Mouse (Mus musculus): ENCODE results near the gene Hnrnpf. TPM values are rescaled to one million over a fixed set of nuclear protein-coding genes. Genes with fewer than 3 reads are reported as not detected.
A peak's percentile ranks its signal among the peaks of the same experiment; 100 is the strongest.

Hnrnpf gene
- total and polyA plus RNA-seq, 3 experiments: 598 to 1,196 (median 790) TPM

GRCm38 (mm10) chr6:117918043-117918442 is 17.9 kb downstream of the Hnrnpf start:
- Histone ChIP-seq H3K4me3 (replicated peaks in 1 of 3; ENCODE audit: low read depth in 2 of 3, low read length in 2 of 3, poor library complexity in 1 of 3) (peak overlapping the region; percentile 64 to 75 (median 65)), H3K4me1 (ENCODE audit: control insufficient read depth in 1 of 2, insufficient read depth in 2 of 2) (peaks cover 5 to 62% of the 10 kb centered on the region in 2 experiments; a peak in 3 of 4 replicates), H3K27ac (ENCODE audit: insufficient read depth, low read depth) (peak overlapping the region; percentile 4; the same call in 1 of the 2 replicates), H3K4me2 (ENCODE audit: insufficient read depth, low read depth, poor library complexity, severe bottlenecking) (peak overlapping the region; percentile 97), H3K9me3 (replicated peaks; ENCODE audit: low read length) (no peaks in the 10 kb centered on the region), H3K36me3 (replicated peaks in 1 of 2; ENCODE audit: control insufficient read depth in 1 of 2, insufficient read depth in 1 of 2, low read length in 1 of 2) (peaks cover 22 to 68% of the 10 kb centered on the region in 2 experiments), H3K9ac (ENCODE audit: insufficient read depth, low read depth) (peak overlapping the region; percentile 70), H3K79me2 (replicated peaks; ENCODE audit: control insufficient read depth, extremely low read depth, insufficient read depth, poor library complexity, severe bottlenecking) (peaks cover 89% of the 10 kb centered on the region), H3K27me3 (replicated peaks) (no peaks in the 10 kb centered on the region)
- dilution Hi-C loops (cut with MboI; ENCODE audit: extremely low pct_ligation_motif_present, extremely low pct_unique_long_range_greater_than_20kb, low sequenced_read_pairs): no loop called here
- TF ChIP-seq ELF1 (IDR thresholded peaks at IDR 0.05; ENCODE audit: low read depth, low read length): no peak
- TF ChIP-seq POLR2AphosphoS2 (IDR thresholded peaks at IDR 0.05; ENCODE audit: low read depth, low read length): 0 out of 2 replicates have a peak, but pooled peaks have one; percentile 10
- TF ChIP-seq USF2 (conservative IDR thresholded peaks at IDR 0.05; ENCODE audit: low read depth, low read length): no peak
- DNase-seq (ENCODE audit: extremely low read depth): no peak
- in situ Hi-C loops (cut with MboI; ENCODE audit: low pct_ligation_motif_present, low pct_unique_long_range_greater_than_20kb, low sequenced_read_pairs): loop anchor here (5.0 to 10.0 kb wide), 2 partner anchors 36 to 53 kb away; partner anchors contain the start of gene Zfp239

GRCm38 (mm10) chr6:117920659-117921640 is 20.8 kb downstream of the Hnrnpf start:
- peaks cover 5 to 37% of the 10 kb centered on the region in 2 experiments; a peak in 3 of 4 replicates for H3K4me1 ChIP-seq (ENCODE audit: control insufficient read depth in 1 of 2, insufficient read depth in 2 of 2)
- H3K4me3 ChIP-seq (replicated peaks in 1 of 3; ENCODE audit: low read depth in 2 of 3, low read length in 2 of 3, poor library complexity in 1 of 3): no peak overlapping the region
- no peak overlapping the region for H3K27ac ChIP-seq (ENCODE audit: insufficient read depth, low read depth)
- H3K9ac ChIP-seq (ENCODE audit: insufficient read depth, low read depth): no peak overlapping the region; the same call in 1 of the 2 replicates
- H3K36me3 ChIP-seq (replicated peaks in 1 of 2; ENCODE audit: control insufficient read depth in 1 of 2, insufficient read depth in 1 of 2, low read length in 1 of 2): peaks cover 32 to 62% of the 10 kb centered on the region in 2 experiments
- H3K4me2 ChIP-seq (ENCODE audit: insufficient read depth, low read depth, poor library complexity, severe bottlenecking): 0 out of 2 replicates have a peak overlapping the region, but pooled peaks have one; percentile 13
- TF ChIP-seq ELF1 (IDR thresholded peaks at IDR 0.05; ENCODE audit: low read depth, low read length): no peak
- no peak; the same call in 1 of the 2 replicates for TF ChIP-seq POLR2AphosphoS2 (IDR thresholded peaks at IDR 0.05; ENCODE audit: low read depth, low read length)
- peak; percentile 21; the same call in 1 of the 2 replicates for TF ChIP-seq HCFC1 (IDR thresholded peaks at IDR 0.05; ENCODE audit: low read depth, low read length)
- TF ChIP-seq RAD21 (IDR thresholded peaks at IDR 0.05; ENCODE audit: low read depth, low read length): peak; percentile 64
- TF ChIP-seq MEF2A (IDR thresholded peaks at IDR 0.05; ENCODE audit: borderline replicate concordance, low read depth, low read length): no peak
- TF ChIP-seq MYC (IDR thresholded peaks at IDR 0.05; ENCODE audit: low read depth, low read length): 0 out of 2 replicates have a peak, but pooled peaks have one; percentile 19
- no peak for TF ChIP-seq PAX5 (IDR thresholded peaks at IDR 0.05; ENCODE audit: low read length)
- no peak for TF ChIP-seq MXI1 (IDR thresholded peaks at IDR 0.05; ENCODE audit: low read depth, low read length)
- TF ChIP-seq UBTF (IDR thresholded peaks at IDR 0.05; ENCODE audit: low read depth, low read length): no peak
- no peak for TF ChIP-seq IRF4 (IDR thresholded peaks at IDR 0.05; ENCODE audit: low read depth, low read length)
- TF ChIP-seq GABPA (IDR thresholded peaks at IDR 0.05; ENCODE audit: insufficient replicate concordance, low read depth, low read length): no peak
- TF ChIP-seq POLR2A (IDR thresholded peaks at IDR 0.05; ENCODE audit: low read depth, low read length): 0 out of 2 replicates have a peak, but pooled peaks have one; percentile 33
- no peak for TF ChIP-seq CHD1 (IDR thresholded peaks at IDR 0.05; ENCODE audit: low read depth, low read length)
- no peak for TF ChIP-seq KAT2A (IDR thresholded peaks at IDR 0.05; ENCODE audit: insufficient replicate concordance, low read length)
- TF ChIP-seq ZMIZ1 (IDR thresholded peaks at IDR 0.05; ENCODE audit: low read depth, low read length): no peak; the same call in 1 of the 2 replicates
- TF ChIP-seq SMC3 (IDR thresholded peaks at IDR 0.05; ENCODE audit: low read depth, low read length): peak; percentile 46
- no peak for TF ChIP-seq MAFK (IDR thresholded peaks at IDR 0.05; ENCODE audit: insufficient replicate concordance, low read length)
- TF ChIP-seq USF2 (conservative IDR thresholded peaks at IDR 0.05; ENCODE audit: low read depth, low read length): no peak
- no peak for TF ChIP-seq MAX (IDR thresholded peaks at IDR 0.05; ENCODE audit: low read length)
- TF ChIP-seq ZC3H11A (IDR thresholded peaks at IDR 0.05; ENCODE audit: low read depth, low read length): no peak
- no peak for TF ChIP-seq TBP (conservative IDR thresholded peaks at IDR 0.05; ENCODE audit: low read depth, low read length)
- peak; percentile 18; the same call in 1 of the 2 replicates for TF ChIP-seq ZNF384 (IDR thresholded peaks at IDR 0.05; ENCODE audit: low read depth, low read length)
- TF ChIP-seq EP300 (IDR thresholded peaks at IDR 0.05; ENCODE audit: low read length): no peak
- TF ChIP-seq MAZ (IDR thresholded peaks at IDR 0.05; ENCODE audit: low read depth, low read length): no peak
- no peak for TF ChIP-seq ZKSCAN1 (IDR thresholded peaks at IDR 0.05; ENCODE audit: borderline replicate concordance, low read depth, low read length)
- 0 out of 2 replicates have a peak, but pooled peaks have one; percentile 27 for TF ChIP-seq NRF1 (IDR thresholded peaks at IDR 0.05; ENCODE audit: low read depth, low read length)
- peak; percentile 78 to 84 for TF ChIP-seq CTCF (conservative IDR thresholded peaks at IDR 0.05 in 1 of 2, IDR thresholded peaks at IDR 0.05 in 1 of 2; ENCODE audit: low read depth in 2 of 2, low read length in 2 of 2)
- peak; percentile 39; the same call in 1 of the 2 replicates for TF ChIP-seq SIN3A (IDR thresholded peaks at IDR 0.05; ENCODE audit: low read length)
- TF ChIP-seq ETS1 (conservative IDR thresholded peaks at IDR 0.05; ENCODE audit: low read depth, low read length): no peak
- in situ Hi-C loops (cut with MboI; ENCODE audit: low pct_ligation_motif_present, low pct_unique_long_range_greater_than_20kb, low sequenced_read_pairs): no loop called here
- DNase-seq (ENCODE audit: extremely low read depth): peak; percentile 61
- dilution Hi-C loops (cut with MboI; ENCODE audit: extremely low pct_ligation_motif_present, extremely low pct_unique_long_range_greater_than_20kb, low sequenced_read_pairs): no loop called here
- no peaks in the 10 kb centered on the region for H3K9me3 ChIP-seq (replicated peaks; ENCODE audit: low read length)
- H3K27me3 ChIP-seq (replicated peaks): no peaks in the 10 kb centered on the region
- peaks cover 66% of the 10 kb centered on the region for H3K79me2 ChIP-seq (replicated peaks; ENCODE audit: control insufficient read depth, extremely low read depth, insufficient read depth, poor library complexity, severe bottlenecking)

Measured in CH12.LX (cell line).